10 mouse cellular contexts compared by ENCODE assay signal in genomic region chr13:110062288-110062687, GRCm38 (mm10).
DNase-seq lines count a peak whose midpoint lies in the region; ATAC-seq and TF ChIP-seq lines count a peak whose summit lies in the region.
"Had no signal": no experiment of that assay in that cellular context is flagged by ENCODE, and none has a peak within 500 bp of the region (broad histone marks: within the 10 kb centered on the region; RNA-seq: fewer than 3 reads in every experiment).

No protein-coding gene starts in this region.

- no peak overlapping the region for H3K9ac ChIP-seq in heart, postnatal 0 days (replicated peaks; ENCODE audit: low read depth, low read length)
- H3K9ac ChIP-seq in heart, embryonic 12.5 days = no peak overlapping the region
- no peak overlapping the region for H3K9ac ChIP-seq in hindbrain, embryonic 12.5 days
- H3K9ac ChIP-seq: embryonic facial prominence, embryonic 13.5 days; stomach, embryonic 15.5 days had no signal

- H3K27ac ChIP-seq in heart, postnatal 0 days (ENCODE audit: low read depth) = no peak overlapping the region
- no peak overlapping the region for H3K27ac ChIP-seq in heart, embryonic 12.5 days (ENCODE audit: poor library complexity, severe bottlenecking)
- H3K27ac ChIP-seq in hindbrain, embryonic 12.5 days = peak overlapping the region; percentile 84
- H3K27ac ChIP-seq: embryonic facial prominence, embryonic 13.5 days; stomach, embryonic 15.5 days had no signal

- H3K27me3 ChIP-seq in heart, postnatal 0 days (ENCODE audit: control insufficient read depth, insufficient read depth, low read length) = no peaks in the 10 kb centered on the region
- no peaks in the 10 kb centered on the region for H3K27me3 ChIP-seq in heart, embryonic 12.5 days (replicated peaks)
- peaks cover 28% of the 10 kb centered on the region for H3K27me3 ChIP-seq in Patski
- H3K27me3 ChIP-seq in hindbrain, embryonic 12.5 days = no peaks in the 10 kb centered on the region
- no peaks in the 10 kb centered on the region for H3K27me3 ChIP-seq in myocyte (ENCODE audit: control insufficient read depth, insufficient read depth, insufficient read length)
- H3K27me3 ChIP-seq: embryonic facial prominence, embryonic 13.5 days; stomach, embryonic 15.5 days had no signal

- H3ac ChIP-seq in myocyte (ENCODE audit: control insufficient read depth, insufficient read length) = no peak overlapping the region

- peak; percentile 11 for DNase-seq in heart, postnatal 0 days (ENCODE audit: low spot score)
- no peak for DNase-seq in Patski (ENCODE audit: low read depth, low spot score)
- DNase-seq in heart, adult 8-10 months (ENCODE audit: low spot score) = no peak
- no peak for DNase-seq in layer of hippocampus, postnatal 25 days (ENCODE audit: extremely low spot score in 1 of 2, low spot score in 1 of 2)
- DNase-seq in gastrocnemius, postnatal 10 days = no peak

- no peaks in the 10 kb centered on the region for H3K79me2 ChIP-seq in myocyte (ENCODE audit: control insufficient read depth, insufficient read depth)

- H3K4me1 ChIP-seq in heart, postnatal 0 days (ENCODE audit: control insufficient read depth, insufficient read depth) = no peaks in the 10 kb centered on the region
- H3K4me1 ChIP-seq in heart, embryonic 12.5 days (replicated peaks) = no peaks in the 10 kb centered on the region
- H3K4me1 ChIP-seq in hindbrain, embryonic 12.5 days = peaks cover 13% of the 10 kb centered on the region

- WGBS in heart, postnatal 0 days = 53% methylated on average over 8 of the region's 8 CpGs
- WGBS in heart, embryonic 12.5 days = 49% methylated on average over 8 of the region's 8 CpGs
- 67% methylated on average over 8 of the region's 8 CpGs for WGBS in hindbrain, embryonic 12.5 days

- TF ChIP-seq EP300 in heart, postnatal 0 days (IDR thresholded peaks at IDR 0.05; ENCODE audit: low read depth) = no peak

- no peak for TF ChIP-seq CTCF in heart, postnatal 0 days (IDR thresholded peaks at IDR 0.05; ENCODE audit: low read depth)
- TF ChIP-seq CTCF in Patski (IDR thresholded peaks at IDR 0.05) = no peak

- no peak overlapping the region for H3K4me3 ChIP-seq in heart, postnatal 0 days (ENCODE audit: low read depth, low read length)
- no peak overlapping the region for H3K4me3 ChIP-seq in heart, embryonic 12.5 days
- no peak overlapping the region for H3K4me3 ChIP-seq in hindbrain, embryonic 12.5 days
- no peak overlapping the region for H3K4me3 ChIP-seq in myocyte
- H3K4me3 ChIP-seq: embryonic facial prominence, embryonic 13.5 days; stomach, embryonic 15.5 days had no signal

- no peaks in the 10 kb centered on the region for H3K9me3 ChIP-seq in heart, postnatal 0 days (replicated peaks; ENCODE audit: control insufficient read depth, low read length)
- no peaks in the 10 kb centered on the region for H3K9me3 ChIP-seq in heart, embryonic 12.5 days (replicated peaks)
- H3K9me3 ChIP-seq in hindbrain, embryonic 12.5 days (replicated peaks) = no peaks in the 10 kb centered on the region
- H3K9me3 ChIP-seq: embryonic facial prominence, embryonic 13.5 days; stomach, embryonic 15.5 days had no signal

- no peak for ATAC-seq in heart, postnatal 0 days (ENCODE audit: insufficient read depth, low read depth)
- ATAC-seq in heart, embryonic 12.5 days (ENCODE audit: insufficient number of reproducible peaks, low FRiP score) = no peak
- peak; percentile 64 for ATAC-seq in Patski
- ATAC-seq in hindbrain, embryonic 12.5 days (ENCODE audit: low FRiP score) = peak; percentile 26

- H3K4me2 ChIP-seq in heart, postnatal 0 days (ENCODE audit: low read depth, low read length) = no peak overlapping the region
- no peak overlapping the region for H3K4me2 ChIP-seq in heart, embryonic 12.5 days
- H3K4me2 ChIP-seq in hindbrain, embryonic 12.5 days (replicated peaks) = no peak overlapping the region
- H3K4me2 ChIP-seq in myocyte (ENCODE audit: low read depth) = peak overlapping the region; percentile 92

- no peak for TF ChIP-seq POLR2A in myocyte (IDR thresholded peaks at IDR 0.05; ENCODE audit: insufficient read length, low read depth)

- POLR2A ChIA-PET in Patski (lab: Charles Lee) = no interaction called here

- H3K36me3 ChIP-seq in heart, postnatal 0 days (replicated peaks; ENCODE audit: control insufficient read depth, insufficient read depth, low read length) = no peaks in the 10 kb centered on the region
- no peaks in the 10 kb centered on the region for H3K36me3 ChIP-seq in heart, embryonic 12.5 days
- no peaks in the 10 kb centered on the region for H3K36me3 ChIP-seq in hindbrain, embryonic 12.5 days
- H3K36me3 ChIP-seq in myocyte (ENCODE audit: control insufficient read depth, insufficient read depth) = no peaks in the 10 kb centered on the region
- H3K36me3 ChIP-seq: embryonic facial prominence, embryonic 13.5 days; stomach, embryonic 15.5 days had no signal

- CTCF ChIA-PET in Patski (lab: Charles Lee) = interaction anchor here (1.7 kb wide), 1 partner anchor 306 kb away, joined by 3 read pairs; no protein-coding TSS in a partner anchor

- in situ Hi-C loops in Patski (cut with MboI; ENCODE audit: low pct_unique_long_range_greater_than_20kb) = loop anchor here (5.0 to 25.0 kb wide), 2 partner anchors 300 to 1325 kb away; no protein-coding TSS in a partner anchor

TF ChIP-seq in myocyte, 11 proteins besides CTCF, POLR2A, EP300 and RAD21:
- TF ChIP-seq REST (IDR thresholded peaks at IDR 0.05; ENCODE audit: insufficient read depth, insufficient read length) = no peak
- TF ChIP-seq TCF12 (IDR thresholded peaks at IDR 0.05; ENCODE audit: insufficient read depth, poor library complexity, severe bottlenecking) = no peak
- TF ChIP-seq E2F4 (IDR thresholded peaks at IDR 0.05; ENCODE audit: insufficient read depth) = no peak
- no peak for TF ChIP-seq USF1 (IDR thresholded peaks at IDR 0.05; ENCODE audit: low read depth)
- no peak for TF ChIP-seq MYOD1 (IDR thresholded peaks at IDR 0.05; ENCODE audit: control insufficient read depth in 1 of 3, insufficient read length in 2 of 3, low read depth in 2 of 3)
- no peak for TF ChIP-seq POLR2AphosphoS2 (IDR thresholded peaks at IDR 0.05; ENCODE audit: insufficient read length, low read depth)

Comparison
In these comparisons a context has a peak if more than half of its experiments do, and no peak if none do; other contexts are left out.
1. ATAC-seq: peak in Patski (single experiment) and hindbrain, embryonic 12.5 days (single experiment); none in heart, postnatal 0 days (single experiment) and heart, embryonic 12.5 days (single experiment).